Mouse (Mus musculus) bone marrow, adult 2 months (tissue): ENCODE results near the gene Btd.

Source experiments
- CTCF ChIP-seq: fragments of 200-500 bp; IDR thresholded peaks from 2 replicates; pipeline ENCODE4 v1.5.1; 2011; ENCODE audit warnings: low read length, control low read depth; ENCODE audit not compliant: control insufficient read depth, insufficient read depth
- POLR2A ChIP-seq: fragments of 200-500 bp; IDR thresholded peaks from 2 replicates; pipeline ENCODE4 v1.6.1; 2011; ENCODE audit warnings: low read depth, mild to moderate bottlenecking, control low read depth, low read length, borderline replicate concordance; ENCODE audit not compliant: control insufficient read depth

DNA sequence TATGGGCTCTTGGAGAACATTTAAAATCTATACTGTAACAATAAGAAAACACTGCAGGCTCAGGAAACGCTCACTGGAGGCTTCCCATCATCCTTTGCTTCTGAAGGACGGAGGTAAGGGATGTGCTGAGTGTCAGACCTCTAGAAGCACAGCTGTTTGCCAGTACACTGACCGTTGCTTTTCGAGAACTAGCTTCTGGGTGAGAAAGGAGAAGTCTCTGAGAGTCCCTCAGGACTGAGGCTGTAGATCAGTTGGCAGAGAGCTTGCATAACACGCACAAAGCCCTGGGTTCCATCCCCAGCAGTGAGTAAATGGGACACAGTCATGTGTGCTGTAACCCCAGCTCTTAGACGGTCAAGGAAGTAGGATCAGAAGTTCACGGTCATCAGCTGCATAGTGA, 44.4 kb upstream of the Btd start:
- TF ChIP-seq POLR2A (no peak), CTCF (no peak)
